Mouse (Mus musculus): ENCODE measurements around the gene Ttc28. TPM values are rescaled to one million over a fixed set of nuclear protein-coding genes. Genes with fewer than 3 reads are reported as not detected.
"Not testable (repeated sequence)": the region's sequence is repeated elsewhere in the genome, so short reads cannot be mapped to it uniquely, and the experiment has no call there.

Gene Ttc28
- polyA plus RNA-seq, 1 experiment from 2014 or later: 5.7 TPM

GRCm38 (mm10) chr5:110875286-110875685 lies 4.3 kb upstream of the Ttc28 start:
- H3K4me2 ChIP-seq: no peak overlapping the region
- H3K27ac ChIP-seq (ENCODE audit: low read depth, low read length): no peak overlapping the region
- no peak overlapping the region for H3K9ac ChIP-seq (ENCODE audit: low read depth, low read length)
- peaks cover 5% of the 10 kb centered on the region for H3K4me1 ChIP-seq (replicated peaks; ENCODE audit: control insufficient read depth, insufficient read depth, low read length)
- no peaks in the 10 kb centered on the region for H3K9me3 ChIP-seq (ENCODE audit: control insufficient read depth, low read length)
- peaks cover 18% of the 10 kb centered on the region for H3K36me3 ChIP-seq (ENCODE audit: control insufficient read depth, insufficient read depth, low read length)
- H3K27me3 ChIP-seq (replicated peaks; ENCODE audit: control insufficient read depth, insufficient read depth, low read length): no peaks in the 10 kb centered on the region
- ATAC-seq (replicated peaks; ENCODE audit: low FRiP score): peak; percentile 33
- 83% methylated on average over 1 of the region's 1 CpGs for WGBS
- DNase-seq (ENCODE audit: low spot score): no peak
- no peak overlapping the region for H3K4me3 ChIP-seq (ENCODE audit: low read depth, low read length)

DNA sequence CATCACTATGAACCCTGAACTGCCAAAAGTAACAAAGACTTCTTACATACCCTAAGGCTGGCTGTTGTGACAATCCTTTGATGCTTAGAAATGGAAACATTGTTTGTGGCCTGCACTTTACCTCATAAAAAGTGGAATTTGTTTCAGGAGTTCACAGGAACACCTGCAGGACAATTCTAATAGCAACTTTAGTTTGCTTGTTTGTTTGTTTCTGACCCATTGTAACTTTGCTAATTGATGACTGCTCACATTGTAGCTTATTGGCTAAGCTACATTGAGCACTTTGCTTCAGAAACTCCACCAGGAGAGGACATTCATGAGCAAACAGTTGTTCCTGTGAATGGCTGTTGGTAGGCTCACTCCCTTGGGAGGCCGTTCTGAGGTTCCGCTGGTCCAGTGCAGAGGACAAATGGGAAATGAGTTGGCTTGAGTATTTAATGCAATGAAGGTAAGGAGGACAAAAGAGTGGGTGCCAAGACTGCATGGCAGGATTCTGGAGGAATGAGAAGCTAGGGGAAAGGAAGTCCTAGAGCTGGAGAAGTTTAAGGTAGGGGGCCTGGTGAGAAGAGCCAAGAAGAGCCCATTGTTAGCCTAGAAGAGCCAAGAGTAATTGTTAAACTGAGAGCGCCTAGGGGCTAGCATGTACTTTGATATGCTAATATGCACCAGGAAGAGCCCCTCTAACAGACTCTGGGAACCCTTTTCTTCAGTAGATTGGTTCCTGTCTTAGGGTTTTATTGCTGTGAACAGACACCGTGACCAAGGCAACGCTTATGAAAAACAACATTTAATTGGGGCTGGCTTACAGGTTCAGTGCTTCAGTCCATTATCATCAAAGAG lies 1.7 kb upstream of the Ttc28 start:
- Histone ChIP-seq H3K9me3 (ENCODE audit: control insufficient read depth, low read length) (no peaks in the 10 kb centered on the region), H3K4me1 (replicated peaks; ENCODE audit: control insufficient read depth, insufficient read depth, low read length) (peaks cover 5% of the 10 kb centered on the region), H3K4me2 (no peak overlapping the region), H3K27me3 (replicated peaks; ENCODE audit: control insufficient read depth, insufficient read depth, low read length) (no peaks in the 10 kb centered on the region), H3K9ac (ENCODE audit: low read depth, low read length) (no peak overlapping the region), H3K36me3 (ENCODE audit: control insufficient read depth, insufficient read depth, low read length) (peaks cover 9% of the 10 kb centered on the region; the same call in 1 of the 2 replicates), H3K4me3 (ENCODE audit: low read depth, low read length) (no peak overlapping the region), H3K27ac (ENCODE audit: low read depth, low read length) (no peak overlapping the region)
- WGBS: 96% methylated on average over 5 of the region's 5 CpGs
- DNase-seq (ENCODE audit: low spot score) (no peak), ATAC-seq (replicated peaks; ENCODE audit: low FRiP score) (no peak)

GRCm38 (mm10) chr5:110878526-110878925 lies 1.1 kb upstream of the Ttc28 start:
- not testable (repeated sequence) for H3K4me1 ChIP-seq (replicated peaks; ENCODE audit: control insufficient read depth, insufficient read depth, low read length); H3K9ac ChIP-seq (ENCODE audit: low read depth, low read length); H3K27ac ChIP-seq (ENCODE audit: low read depth, low read length); H3K36me3 ChIP-seq (ENCODE audit: control insufficient read depth, insufficient read depth, low read length); H3K9me3 ChIP-seq (ENCODE audit: control insufficient read depth, low read length); DNase-seq (ENCODE audit: low spot score); H3K4me2 ChIP-seq; ATAC-seq (replicated peaks; ENCODE audit: low FRiP score); H3K27me3 ChIP-seq (replicated peaks; ENCODE audit: control insufficient read depth, insufficient read depth, low read length); H3K4me3 ChIP-seq (ENCODE audit: low read depth, low read length)
- WGBS: 91% methylated on average over 1 of the region's 1 CpGs

- H3K4me3 ChIP-seq (ENCODE audit: low read depth, low read length): peak overlapping the region; percentile 86
- H3K4me1 ChIP-seq (replicated peaks; ENCODE audit: control insufficient read depth, insufficient read depth, low read length): peaks cover 5% of the 10 kb centered on the region
- H3K27ac ChIP-seq (ENCODE audit: low read depth, low read length): peak overlapping the region; percentile 43; the same call in 1 of the 2 replicates
- no peaks in the 10 kb centered on the region for H3K9me3 ChIP-seq (ENCODE audit: control insufficient read depth, low read length)
- ATAC-seq (replicated peaks; ENCODE audit: low FRiP score): no peak
- peak overlapping the region; percentile 96 for H3K4me2 ChIP-seq
- peak overlapping the region; percentile 87 for H3K9ac ChIP-seq (ENCODE audit: low read depth, low read length)
- H3K27me3 ChIP-seq (replicated peaks; ENCODE audit: control insufficient read depth, insufficient read depth, low read length): no peaks in the 10 kb centered on the region
- DNase-seq (ENCODE audit: low spot score): no peak
- H3K36me3 ChIP-seq (ENCODE audit: control insufficient read depth, insufficient read depth, low read length): 0 out of 2 replicates have a peak, but pooled peaks cover 4% of the 10 kb centered on the region
- WGBS: 62% methylated on average over 7 of the region's 7 CpGs
Observed at GRCm38 (mm10) chr5:110879042-110879441, 561 bp upstream of the Ttc28 start.

DNA sequence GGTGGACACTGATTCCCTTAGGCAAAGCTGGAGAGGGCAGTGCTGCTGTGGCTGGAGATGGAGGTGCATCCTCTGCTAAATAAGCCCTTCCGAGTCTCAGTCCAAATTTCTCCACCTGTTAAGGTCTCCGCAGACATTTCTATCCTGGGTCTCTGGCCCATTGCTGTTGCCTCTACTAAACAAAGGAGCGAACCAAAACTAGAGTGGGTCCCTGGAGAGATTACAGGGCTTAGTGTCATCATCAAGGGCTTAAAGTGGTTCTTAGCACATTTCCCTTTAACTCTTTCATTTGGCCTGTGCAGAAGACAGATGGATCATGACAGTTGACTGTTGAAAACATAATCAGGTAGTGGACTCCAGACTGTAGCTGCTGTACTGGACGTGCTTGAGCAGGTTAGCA lies 9.0 kb downstream of the Ttc28 start:
- Histone ChIP-seq H3K36me3 (ENCODE audit: control insufficient read depth, insufficient read depth, low read length) (0 out of 2 replicates have a peak, but pooled peaks cover 4% of the 10 kb centered on the region), H3K27me3 (replicated peaks; ENCODE audit: control insufficient read depth, insufficient read depth, low read length) (no peaks in the 10 kb centered on the region), H3K27ac (ENCODE audit: low read depth, low read length) (no peak overlapping the region), H3K9me3 (ENCODE audit: control insufficient read depth, low read length) (no peaks in the 10 kb centered on the region), H3K4me2 (no peak overlapping the region), H3K4me1 (replicated peaks; ENCODE audit: control insufficient read depth, insufficient read depth, low read length) (no peaks in the 10 kb centered on the region), H3K4me3 (ENCODE audit: low read depth, low read length) (no peak overlapping the region), H3K9ac (ENCODE audit: low read depth, low read length) (no peak overlapping the region)
- no peak for ATAC-seq (replicated peaks; ENCODE audit: low FRiP score)
- DNase-seq (ENCODE audit: low spot score): no peak
- WGBS: 89% methylated on average over 4 of the region's 4 CpGs

DNA sequence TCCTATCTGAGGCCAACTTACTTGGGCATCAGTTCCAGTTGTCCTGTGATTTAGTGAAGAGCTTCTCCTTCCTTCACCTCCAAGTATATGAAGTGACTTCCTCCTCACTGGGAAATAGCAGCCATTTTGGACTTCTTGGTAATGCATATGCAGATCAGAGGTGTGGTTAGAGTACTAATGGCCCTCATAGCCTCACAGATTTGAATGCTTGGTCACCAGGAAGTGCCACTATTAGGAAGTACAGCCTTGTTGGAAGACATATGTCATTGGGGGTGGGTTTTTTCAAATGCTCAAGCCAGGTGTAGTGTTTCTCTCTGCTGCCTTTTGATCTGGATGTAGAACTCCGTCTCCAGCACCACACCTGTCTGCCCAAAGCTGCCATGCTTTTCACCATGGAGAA lies 10.3 kb downstream of the Ttc28 start:
- no peak overlapping the region for H3K4me2 ChIP-seq
- H3K36me3 ChIP-seq (ENCODE audit: control insufficient read depth, insufficient read depth, low read length): 0 out of 2 replicates have a peak, but pooled peaks cover 4% of the 10 kb centered on the region
- no peaks in the 10 kb centered on the region for H3K4me1 ChIP-seq (replicated peaks; ENCODE audit: control insufficient read depth, insufficient read depth, low read length)
- no peaks in the 10 kb centered on the region for H3K9me3 ChIP-seq (ENCODE audit: control insufficient read depth, low read length)
- H3K9ac ChIP-seq (ENCODE audit: low read depth, low read length): no peak overlapping the region
- no peak overlapping the region for H3K27ac ChIP-seq (ENCODE audit: low read depth, low read length)
- H3K4me3 ChIP-seq (ENCODE audit: low read depth, low read length): no peak overlapping the region
- DNase-seq (ENCODE audit: low spot score) (no peak), ATAC-seq (replicated peaks; ENCODE audit: low FRiP score) (no peak)
- 71% methylated on average over 1 of the region's 1 CpGs for WGBS
- H3K27me3 ChIP-seq (replicated peaks; ENCODE audit: control insufficient read depth, insufficient read depth, low read length): no peaks in the 10 kb centered on the region

- ATAC-seq (replicated peaks; ENCODE audit: low FRiP score) (no peak), DNase-seq (ENCODE audit: low spot score) (no peak)
- Histone ChIP-seq H3K27me3 (replicated peaks; ENCODE audit: control insufficient read depth, insufficient read depth, low read length) (no peaks in the 10 kb centered on the region), H3K27ac (ENCODE audit: low read depth, low read length) (no peak overlapping the region), H3K36me3 (ENCODE audit: control insufficient read depth, insufficient read depth, low read length) (0 out of 2 replicates have a peak, but pooled peaks cover 4% of the 10 kb centered on the region), H3K4me2 (no peak overlapping the region), H3K4me3 (ENCODE audit: low read depth, low read length) (no peak overlapping the region), H3K4me1 (replicated peaks; ENCODE audit: control insufficient read depth, insufficient read depth, low read length) (no peaks in the 10 kb centered on the region), H3K9me3 (ENCODE audit: control insufficient read depth, low read length) (no peaks in the 10 kb centered on the region), H3K9ac (ENCODE audit: low read depth, low read length) (no peak overlapping the region)
- WGBS: 81% methylated on average over 3 of the region's 3 CpGs
Observed at GRCm38 (mm10) chr5:110890561-110890960, 11.0 kb downstream of the Ttc28 start.

GRCm38 (mm10) chr5:110897114-110897788 lies 17.6 kb downstream of the Ttc28 start:
- H3K36me3 ChIP-seq (ENCODE audit: control insufficient read depth, insufficient read depth, low read length): 0 out of 2 replicates have a peak, but pooled peaks cover 4% of the 10 kb centered on the region
- H3K27ac ChIP-seq (ENCODE audit: low read depth, low read length): no peak overlapping the region
- no peak overlapping the region for H3K4me2 ChIP-seq
- no peak overlapping the region for H3K4me3 ChIP-seq (ENCODE audit: low read depth, low read length)
- ATAC-seq (replicated peaks; ENCODE audit: low FRiP score) (no peak), DNase-seq (ENCODE audit: low spot score) (no peak)
- WGBS: 57% methylated on average over 7 of the region's 7 CpGs
- H3K27me3 ChIP-seq (replicated peaks; ENCODE audit: control insufficient read depth, insufficient read depth, low read length): no peaks in the 10 kb centered on the region
- H3K9me3 ChIP-seq (ENCODE audit: control insufficient read depth, low read length): no peaks in the 10 kb centered on the region
- no peak overlapping the region for H3K9ac ChIP-seq (ENCODE audit: low read depth, low read length)
- no peaks in the 10 kb centered on the region for H3K4me1 ChIP-seq (replicated peaks; ENCODE audit: control insufficient read depth, insufficient read depth, low read length)

Measured in liver, embryonic 11.5 days (tissue).